Mouse (Mus musculus): ENCODE data around the gene Pnrc1.

The Pnrc1 gene

DNA sequence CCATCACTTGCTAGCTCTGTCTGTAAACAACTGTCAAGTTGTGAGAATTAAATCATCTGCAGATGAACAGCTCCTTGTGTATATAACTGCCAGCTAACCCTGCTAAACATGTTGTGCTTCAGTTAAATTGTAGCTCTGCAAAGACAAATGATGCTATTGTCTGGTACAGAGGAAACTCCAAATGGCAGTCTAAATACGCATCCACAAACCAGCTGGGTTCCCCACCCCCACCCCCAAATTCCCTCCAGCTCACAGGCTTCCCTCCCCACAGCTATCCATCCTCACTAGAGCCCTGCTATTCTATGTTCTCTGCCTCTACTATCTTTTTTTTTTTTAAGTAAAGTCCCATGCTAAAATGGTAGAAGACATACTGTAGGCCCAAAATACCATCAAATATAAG, 68.1 kb downstream of the Pnrc1 start:
- DNase-seq, result no peak

DNA sequence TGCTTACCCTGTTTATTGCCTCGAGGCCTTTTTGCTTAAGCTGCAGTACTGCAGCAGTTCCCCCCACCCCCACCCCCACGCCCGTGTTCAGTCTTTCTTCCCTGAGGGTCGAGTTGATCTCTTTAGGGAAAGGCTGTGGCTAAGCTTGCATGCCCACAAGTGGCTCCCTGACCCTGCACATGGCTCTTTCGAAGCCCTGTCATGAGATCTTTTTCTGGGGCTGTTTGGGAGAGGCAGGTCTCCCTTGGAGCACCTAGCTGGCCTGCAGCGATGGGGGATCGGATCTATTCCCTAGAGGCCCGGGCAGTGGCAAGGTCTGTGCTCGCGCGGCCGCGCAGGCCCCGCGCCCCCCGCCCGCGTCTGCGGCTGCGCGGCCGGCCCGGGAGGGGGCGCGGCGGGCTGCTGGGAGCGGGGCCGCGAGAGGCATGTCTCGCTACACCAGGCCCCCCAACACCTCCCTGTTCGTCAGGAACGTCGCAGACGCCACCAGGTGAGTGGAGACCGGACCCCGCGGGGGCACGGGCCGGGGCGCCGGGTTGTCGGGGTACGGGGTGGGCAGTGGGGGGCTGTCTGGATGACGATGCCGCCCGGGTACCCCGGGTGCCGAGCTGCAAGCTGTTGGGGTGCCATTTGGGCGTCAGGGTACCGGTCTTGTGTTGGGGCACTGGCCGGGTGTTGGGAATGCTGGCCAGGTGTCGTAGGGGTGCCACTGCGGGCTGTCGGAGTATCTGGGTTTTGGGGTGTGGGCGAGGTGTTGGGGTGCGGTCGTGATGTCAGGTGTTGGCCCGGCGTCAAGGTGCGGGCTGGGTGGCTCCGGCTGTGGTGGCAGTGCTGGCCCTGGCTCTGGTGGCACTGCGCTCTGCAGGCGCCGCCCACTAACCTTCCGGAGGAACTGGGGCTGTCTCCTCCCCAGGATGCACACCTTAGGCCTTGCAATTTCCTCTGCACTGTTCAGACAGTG, 80.8 kb downstream of the Pnrc1 start, which contains the start of gene Srsf12:
Gene Srsf12, plus strand, starts transcription at position 111 of the 961 bp plus-strand sequence.
- DNase-seq, result peak; percentile 83

DNA sequence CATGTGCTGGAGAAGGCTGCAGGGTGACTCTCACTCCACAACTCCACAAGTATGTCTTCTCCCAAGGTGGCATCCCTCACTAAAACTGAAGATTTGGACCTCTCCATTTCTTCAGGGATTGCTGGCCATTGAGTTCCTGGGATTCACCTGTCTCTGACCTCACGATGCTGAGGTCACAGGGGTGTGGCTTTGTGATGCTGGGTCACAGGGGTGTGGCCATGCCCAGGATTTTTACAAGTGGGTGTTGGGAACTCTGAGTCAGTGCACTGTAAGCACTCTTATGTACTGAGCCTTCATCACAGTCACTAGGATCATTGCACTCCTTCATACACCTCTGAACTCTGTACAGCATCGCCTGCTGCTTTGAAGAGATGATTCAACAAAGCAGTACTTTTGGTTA, 82.4 kb downstream of the Pnrc1 start:
- no peak for DNase-seq

DNA sequence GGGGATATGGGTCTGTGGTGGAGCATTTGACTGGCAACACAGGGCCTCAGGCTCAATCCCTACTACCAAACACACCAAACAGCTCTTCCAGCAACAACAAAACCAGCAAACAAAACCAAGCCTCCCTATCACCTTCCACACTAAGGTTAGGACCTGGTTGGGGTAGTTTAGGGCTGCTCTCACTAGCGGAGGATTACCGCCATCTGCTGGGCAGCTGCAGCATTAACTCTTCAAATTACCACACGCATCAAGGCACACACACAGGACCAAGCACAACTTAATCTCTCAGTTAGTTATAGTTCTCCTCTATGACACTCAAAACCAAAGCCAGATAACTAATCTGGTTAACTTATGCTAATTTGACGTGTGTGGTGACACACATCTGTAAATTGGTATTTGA, 85.3 kb downstream of the Pnrc1 start:
- peak; percentile 66 for DNase-seq

DNA sequence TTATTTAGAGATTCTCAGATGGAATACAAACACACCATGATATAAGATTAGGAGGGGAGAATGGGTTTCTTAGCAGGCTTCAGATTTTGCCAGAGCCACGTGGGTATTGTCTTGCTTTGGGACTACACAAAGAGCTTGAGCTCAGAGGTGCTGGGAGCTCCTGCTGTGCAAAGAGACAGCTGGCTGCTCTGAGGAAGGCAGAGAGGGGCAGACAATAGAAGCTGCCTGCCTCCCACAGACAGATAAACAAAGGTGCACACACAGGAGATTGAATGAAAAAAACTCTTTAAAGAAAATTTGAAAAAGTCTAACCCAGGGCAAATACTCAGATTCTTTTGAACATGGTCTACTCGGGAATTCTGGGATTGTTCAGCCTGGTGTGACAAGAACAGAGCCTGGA, 91.8 kb downstream of the Pnrc1 start:
- no peak for DNase-seq

All from cerebellum, adult 9-11 months (tissue).